Mouse (Mus musculus) small intestine, adult 2 months (tissue): ENCODE results near the gene Noct.

Source experiments
- CTCF ChIP-seq: fragments of 200-500 bp; IDR thresholded peaks from 2 replicates; pipeline ENCODE4 v1.5.1; 2012; ENCODE audit warnings: low read depth, mild to moderate bottlenecking, control low read depth, inconsistent platforms, low read length, moderate library complexity, mixed read lengths; ENCODE audit not compliant: insufficient replicate concordance, insufficient read length; ENCODE audit errors: extremely low read depth
- POLR2A ChIP-seq: fragments of 200-500 bp; IDR thresholded peaks from 2 replicates; pipeline ENCODE4 v1.6.1; 2012; ENCODE audit warnings: low read depth, mild to moderate bottlenecking, control low read depth, inconsistent platforms, low read length, moderate library complexity

GRCm38 (mm10) chr3:51201986-51202385 lies 22.3 kb upstream of the Noct start:
- TF ChIP-seq CTCF: no peak
- TF ChIP-seq POLR2A: no peak
